Mouse (Mus musculus) liver, adult 2 months (tissue): ENCODE measurements around the gene Cdc34.

Experiments used
- CTCF ChIP-seq: fragments of 200-500 bp; IDR thresholded peaks from 2 replicates; pipeline ENCODE4 v1.5.1; 2011; ENCODE audit warnings: low read depth, low read length, control low read depth
- POLR2A ChIP-seq: fragments of 200-500 bp; IDR thresholded peaks from 2 replicates; pipeline ENCODE4 v1.6.1; 2011; ENCODE audit warnings: low read length, control low read depth; ENCODE audit not compliant: insufficient read depth; ENCODE audit errors: extremely low read depth

GRCm38 (mm10) chr10:79682916-79683582 is 1.1 kb downstream of the Cdc34 start:
- TF ChIP-seq CTCF (peak; percentile 49), POLR2A (no peak)
